Mouse (Mus musculus): ENCODE results near the gene Snrpd2. TPM values are rescaled to one million over a fixed set of nuclear protein-coding genes. Genes with fewer than 3 reads are reported as not detected.
A peak's percentile ranks its signal among the peaks of the same experiment; 100 is the strongest.

The Snrpd2 gene
- polyA plus RNA-seq (2017; shearing (Covaris generic)), result 10 to 100 TPM; 85.2 to 96.5 TPM

- ATAC-seq, result peak; percentile 55
Measured at GRCm38 (mm10) chr7:19149626-19150025, at the start of gene Snrpd2. Snrpd2 (plus strand) TSS chr7:19149722.

GRCm38 (mm10) chr7:19100290-19100689, 49.2 kb upstream of the Snrpd2 start:
- ATAC-seq, result no peak

GRCm38 (mm10) chr7:19103741-19104140, 45.8 kb upstream of the Snrpd2 start:
- ATAC-seq, result no peak

GRCm38 (mm10) chr7:19104486-19104885, 45.0 kb upstream of the Snrpd2 start:
- no peak for ATAC-seq

GRCm38 (mm10) chr7:19107436-19107835, 42.1 kb upstream of the Snrpd2 start:
- no peak for ATAC-seq

GRCm38 (mm10) chr7:19109565-19109964, 40.0 kb upstream of the Snrpd2 start:
- ATAC-seq, result no peak

GRCm38 (mm10) chr7:19118028-19118771, 31.3 kb upstream of the Snrpd2 start, which contains the start of gene Gm4969:
Gm4969 (minus strand) TSS chr7:19118368.
- no peak for ATAC-seq

GRCm38 (mm10) chr7:19119083-19119482, 30.4 kb upstream of the Snrpd2 start:
- no peak for ATAC-seq

GRCm38 (mm10) chr7:19119631-19120429, 29.7 kb upstream of the Snrpd2 start, which contains the start of gene Fbxo46:
Fbxo46 (plus strand) TSS chr7:19119859.
- peak; percentile 99 for ATAC-seq

- no peak for ATAC-seq
Measured at GRCm38 (mm10) chr7:19121686-19122085, 27.8 kb upstream of the Snrpd2 start.

GRCm38 (mm10) chr7:19124713-19125112, 24.8 kb upstream of the Snrpd2 start:
- ATAC-seq, result no peak

- no peak for ATAC-seq
Measured at GRCm38 (mm10) chr7:19127744-19128143, 21.8 kb upstream of the Snrpd2 start.

GRCm38 (mm10) chr7:19129396-19129795, 20.1 kb upstream of the Snrpd2 start:
- peak; percentile 10 for ATAC-seq

- no peak for ATAC-seq
Measured at GRCm38 (mm10) chr7:19130657-19131056, 18.9 kb upstream of the Snrpd2 start.

- ATAC-seq, result peak; percentile 97
Measured at GRCm38 (mm10) chr7:19131324-19131848, 18.1 kb upstream of the Snrpd2 start.

- ATAC-seq, result no peak
Measured at GRCm38 (mm10) chr7:19136168-19136567, 13.4 kb upstream of the Snrpd2 start.

- no peak for ATAC-seq
Measured at GRCm38 (mm10) chr7:19136673-19137334, 12.7 kb upstream of the Snrpd2 start.

GRCm38 (mm10) chr7:19137380-19137779, 12.1 kb upstream of the Snrpd2 start:
- no peak for ATAC-seq

GRCm38 (mm10) chr7:19146793-19147192, 2.7 kb upstream of the Snrpd2 start:
- ATAC-seq, result no peak

- ATAC-seq, result no peak
Measured at GRCm38 (mm10) chr7:19147497-19148045, 2.0 kb upstream of the Snrpd2 start.

- no peak for ATAC-seq
Measured at GRCm38 (mm10) chr7:19148180-19148874, 1.2 kb upstream of the Snrpd2 start.

Data from activated CD4-positive, CD25-positive, alpha-beta regulatory T cell, adult 4 months (primary cell).